Mouse (Mus musculus) kidney, embryonic 16.5 days (tissue): Measurements from ENCODE around the gene Klrg2. TPM values are rescaled to one million over a fixed set of nuclear protein-coding genes. Genes with fewer than 3 reads are reported as not detected.

Source experiments
- ATAC-seq: fragments of 200-750 bp; cut with Nextera tagmentation; 2 replicates; pipeline ENCODE4 v1.8.0; 2017; ENCODE audit warnings: moderate TSS enrichment; ENCODE audit not compliant: low FRiP score, low TSS enrichment
- H3K27ac ChIP-seq: fragments of 300-500 bp; sonication (generic); 2 replicates; pipeline ENCODE4 v1.5.1; 2014; ENCODE audit warnings: low read length
- H3K27me3 ChIP-seq: fragments of 300-500 bp; sonication (generic); 2 replicates; pipeline ENCODE4 v1.6.1; 2014; ENCODE audit warnings: low read length, control low read depth, mixed read lengths; ENCODE audit not compliant: insufficient read depth
- H3K36me3 ChIP-seq: fragments of 300-500 bp; sonication (generic); 2 replicates; pipeline ENCODE4 v1.6.1; 2014; ENCODE audit warnings: low read length, control low read depth, mixed read lengths; ENCODE audit not compliant: insufficient read depth
- H3K4me1 ChIP-seq: fragments of 300-500 bp; sonication (generic); 2 replicates; pipeline ENCODE4 v1.6.1; 2014; ENCODE audit warnings: low read length, control low read depth, mixed read lengths; ENCODE audit not compliant: insufficient read depth
- H3K4me2 ChIP-seq: fragments of 300-500 bp; sonication (generic); replicated peaks from 2 replicates; pipeline ENCODE4 v1.6.1; 2014; ENCODE audit warnings: low read depth, low read length
- H3K4me3 ChIP-seq: fragments of 300-500 bp; sonication (generic); 2 replicates; pipeline ENCODE4 v1.5.1; 2014; ENCODE audit warnings: mild to moderate bottlenecking, low read length
- H3K9ac ChIP-seq: fragments of 300-500 bp; sonication (generic); replicated peaks from 2 replicates; pipeline ENCODE4 v1.6.1; 2014; ENCODE audit warnings: low read length
- H3K9me3 ChIP-seq: fragments of 300-500 bp; sonication (generic); 2 replicates; pipeline ENCODE4 v1.6.1; 2016; ENCODE audit warnings: low read length, control low read depth
- WGBS: fragments of 180-500 bp; shearing (Covaris S2); extraction: QIAGEN DNeasy Blood & Tissue Kit; methylation state at CpG from one replicate; pipeline ENCODE4 v1.1.7; 2014; 5-methylcytosine and 5-hydroxymethylcytosine counted together
- polyA plus RNA-seq: library from polyadenylated mRNA; unstranded; fragments of >200 nt; fragmentation: Nextera tagmentation; extraction: Ambion mirVana; gene quantifications from 2 replicates; pipeline ENCODE4 v1.2.1, GENCODE M21; 2015

Klrg2 gene
- polyA plus RNA-seq, 1 experiment from 2014 or later, result 0.49 TPM

DNA sequence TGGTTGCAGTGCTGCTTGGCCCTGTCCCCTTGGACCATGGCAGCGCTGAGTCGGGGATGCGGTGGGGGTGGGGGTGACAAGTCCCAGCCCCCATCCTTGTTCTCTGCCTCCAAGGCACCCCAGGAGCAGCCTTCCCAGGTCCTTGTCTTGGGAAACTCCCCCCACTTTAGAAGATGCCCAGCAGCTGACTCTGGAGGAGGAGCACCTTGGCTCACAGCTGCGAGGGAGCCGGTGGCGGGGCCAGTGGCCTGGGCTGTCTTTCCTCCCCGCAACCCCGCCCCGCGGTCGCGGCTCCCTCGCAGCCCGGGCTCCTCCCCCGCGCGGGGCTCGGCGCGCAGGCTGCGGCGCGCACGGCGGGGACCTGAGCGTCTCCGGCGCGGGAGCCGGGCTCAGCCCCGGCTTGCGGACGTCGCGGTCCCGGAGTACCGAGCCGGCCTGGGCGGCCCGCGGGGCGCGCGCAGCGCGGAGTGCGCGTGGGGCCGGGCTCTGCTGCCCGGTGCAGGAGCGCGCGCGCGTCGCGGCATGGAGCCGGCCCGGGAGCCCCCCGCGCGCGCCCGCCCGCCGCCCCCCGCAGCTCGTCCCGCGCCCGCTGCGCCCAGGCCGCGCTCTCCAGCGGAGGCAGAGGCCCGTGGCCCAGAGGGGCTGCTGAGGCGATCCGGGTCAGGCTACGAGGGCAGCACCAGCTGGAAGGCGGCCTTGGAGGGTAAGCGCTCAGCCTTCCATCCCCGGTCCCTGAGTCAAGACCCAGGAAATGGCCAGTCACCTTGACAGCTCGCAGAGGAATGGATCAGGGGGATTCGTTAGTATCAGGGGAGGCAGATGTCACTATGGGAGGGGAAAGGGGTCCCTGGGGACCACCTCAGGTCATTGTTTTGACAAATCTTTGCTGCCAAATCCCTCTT lies 25.9 kb upstream of the Klrg2 start, which contains the start of gene Clec2l:
Gene Clec2l, plus strand, starts transcription at position 356 of the 902 bp plus-strand sequence.
- no peaks in the 10 kb centered on the region for H3K9me3 ChIP-seq
- no peaks in the 10 kb centered on the region for H3K36me3 ChIP-seq
- no peak within 1 kb of the TSS for H3K27ac ChIP-seq
- peak; percentile 85 for ATAC-seq
- peaks cover 23% of the 10 kb centered on the region for H3K27me3 ChIP-seq
- no peaks in the 10 kb centered on the region for H3K4me1 ChIP-seq
- H3K9ac ChIP-seq, result peak within 1 kb of the TSS; percentile 68
- WGBS, result under 1% methylated on average over 54 of the region's 84 CpGs
- H3K4me3 ChIP-seq, result peak within 1 kb of the TSS; percentile 61
- peak within 1 kb of the TSS; percentile 98 for H3K4me2 ChIP-seq

- ATAC-seq, result no peak
- H3K36me3 ChIP-seq, result no peaks in the 10 kb centered on the region
- H3K9ac ChIP-seq, result no peak overlapping the region
- H3K9me3 ChIP-seq, result no peaks in the 10 kb centered on the region
- H3K27me3 ChIP-seq, result peaks cover 23% of the 10 kb centered on the region
- H3K4me1 ChIP-seq, result no peaks in the 10 kb centered on the region
- WGBS, result 75% methylated on average over 4 of the region's 4 CpGs
- no peak overlapping the region for H3K27ac ChIP-seq
- H3K4me3 ChIP-seq, result no peak overlapping the region
- H3K4me2 ChIP-seq, result no peak overlapping the region
These were observed 24.6 kb upstream of the Klrg2 start for GRCm38 (mm10) chr6:38661626-38662025.

GRCm38 (mm10) chr6:38650263-38650937 lies 13.4 kb upstream of the Klrg2 start:
- Histone ChIP-seq H3K4me2 (no peak overlapping the region), H3K27me3 (no peaks in the 10 kb centered on the region), H3K27ac (no peak overlapping the region), H3K9ac (no peak overlapping the region), H3K36me3 (no peaks in the 10 kb centered on the region), H3K4me3 (no peak overlapping the region), H3K4me1 (no peaks in the 10 kb centered on the region), H3K9me3 (no peaks in the 10 kb centered on the region)
- 36% methylated on average over 14 of the region's 14 CpGs for WGBS
- ATAC-seq, result peak; percentile 69

GRCm38 (mm10) chr6:38649545-38649944 lies 12.5 kb upstream of the Klrg2 start:
- Histone ChIP-seq H3K4me3 (no peak overlapping the region), H3K4me2 (no peak overlapping the region), H3K27me3 (no peaks in the 10 kb centered on the region), H3K4me1 (no peaks in the 10 kb centered on the region), H3K36me3 (no peaks in the 10 kb centered on the region), H3K27ac (no peak overlapping the region), H3K9ac (no peak overlapping the region), H3K9me3 (no peaks in the 10 kb centered on the region)
- WGBS, result 77% methylated on average over 3 of the region's 3 CpGs
- ATAC-seq, result no peak

DNA sequence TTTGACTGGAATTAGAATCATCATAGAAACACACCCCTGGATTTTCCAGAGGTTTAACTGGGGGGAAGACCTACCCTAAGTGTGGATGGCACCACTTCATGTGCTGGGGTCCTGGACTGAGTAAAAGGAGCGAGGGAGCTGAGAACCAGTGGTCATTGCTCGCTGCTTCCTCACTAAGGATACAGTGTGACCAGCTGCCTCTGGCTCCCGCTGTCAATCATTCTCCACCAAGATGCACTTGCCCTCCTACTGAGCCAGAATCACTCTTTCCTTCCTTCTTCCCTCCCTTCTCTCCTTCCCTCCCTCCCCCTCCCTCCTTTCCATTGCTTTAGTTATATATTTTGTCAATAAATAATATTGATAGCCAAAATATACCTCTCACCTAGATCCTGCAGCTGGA lies 6.0 kb upstream of the Klrg2 start:
- Histone ChIP-seq H3K36me3 (no peaks in the 10 kb centered on the region), H3K4me2 (no peak overlapping the region), H3K9me3 (no peaks in the 10 kb centered on the region), H3K4me1 (no peaks in the 10 kb centered on the region), H3K27me3 (peaks cover 38% of the 10 kb centered on the region), H3K27ac (no peak overlapping the region), H3K4me3 (no peak overlapping the region), H3K9ac (no peak overlapping the region)
- no peak for ATAC-seq
- WGBS, result 69% methylated on average over 3 of the region's 3 CpGs

DNA sequence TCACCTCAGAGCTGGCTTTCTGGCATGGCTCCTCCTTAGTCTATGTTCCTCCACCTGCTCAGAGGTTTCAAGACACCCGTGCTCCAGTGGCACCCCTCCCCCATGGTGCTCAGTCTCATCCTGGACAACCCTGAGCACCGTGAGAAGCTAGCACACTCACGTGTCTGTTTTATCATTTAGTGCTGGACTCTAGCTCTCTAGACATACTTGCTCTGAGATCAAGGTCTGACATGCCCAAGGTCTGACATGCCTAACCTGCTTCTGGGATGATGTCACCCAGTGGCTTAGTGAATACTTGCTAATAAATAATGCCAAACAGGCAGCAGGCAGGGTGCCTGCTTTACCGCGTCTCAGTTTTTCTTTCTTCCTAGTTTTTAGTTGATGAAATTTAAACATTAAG lies 5.6 kb upstream of the Klrg2 start:
- Histone ChIP-seq H3K36me3 (no peaks in the 10 kb centered on the region), H3K4me2 (no peak overlapping the region), H3K4me3 (no peak overlapping the region), H3K9me3 (no peaks in the 10 kb centered on the region), H3K27ac (no peak overlapping the region), H3K4me1 (peaks cover under 1% of the 10 kb centered on the region; the same call in 1 of the 2 replicates), H3K27me3 (peaks cover 42% of the 10 kb centered on the region), H3K9ac (no peak overlapping the region)
- peak; percentile 51; the same call in 1 of the 2 replicates for ATAC-seq
- 49% methylated on average over 5 of the region's 5 CpGs for WGBS

GRCm38 (mm10) chr6:38641645-38642044 lies 4.6 kb upstream of the Klrg2 start:
- no peaks in the 10 kb centered on the region for H3K9me3 ChIP-seq
- ATAC-seq, result no peak
- no peak overlapping the region for H3K9ac ChIP-seq
- H3K4me1 ChIP-seq, result peaks cover 8% of the 10 kb centered on the region
- H3K4me3 ChIP-seq, result no peak overlapping the region
- H3K36me3 ChIP-seq, result no peaks in the 10 kb centered on the region
- H3K4me2 ChIP-seq, result no peak overlapping the region
- H3K27ac ChIP-seq, result no peak overlapping the region
- 53% methylated on average over 5 of the region's 5 CpGs for WGBS
- peaks cover 47% of the 10 kb centered on the region for H3K27me3 ChIP-seq

- H3K36me3 ChIP-seq, result no peaks in the 10 kb centered on the region
- H3K4me2 ChIP-seq, result no peak overlapping the region
- peaks cover 12% of the 10 kb centered on the region for H3K4me1 ChIP-seq
- no peak overlapping the region for H3K9ac ChIP-seq
- no peaks in the 10 kb centered on the region for H3K9me3 ChIP-seq
- no peak for ATAC-seq
- H3K27me3 ChIP-seq, result peaks cover 48% of the 10 kb centered on the region
- 66% methylated on average over 5 of the region's 5 CpGs for WGBS
- H3K4me3 ChIP-seq, result no peak overlapping the region
- H3K27ac ChIP-seq, result no peak overlapping the region
These were observed 4.2 kb upstream of the Klrg2 start for GRCm38 (mm10) chr6:38641228-38641627.

DNA sequence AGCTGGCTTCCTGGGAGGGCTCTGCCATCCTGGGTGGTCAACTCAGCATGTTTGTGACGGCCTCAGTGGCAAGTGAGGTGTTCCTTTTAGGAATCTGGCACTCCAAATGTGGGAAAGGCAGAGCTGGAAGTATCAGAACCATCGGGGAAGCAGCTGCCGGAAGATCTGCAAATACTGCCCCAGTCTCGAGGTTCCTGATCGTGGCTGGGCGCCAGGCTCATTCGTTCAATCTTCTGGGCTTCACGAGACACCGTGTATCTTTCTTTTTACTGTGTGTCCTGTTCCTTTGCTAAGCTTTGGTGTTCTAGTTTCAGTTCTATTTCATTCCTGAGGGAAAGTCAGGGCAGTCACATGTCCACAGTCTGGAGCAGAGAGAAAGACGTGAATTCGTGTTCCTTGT lies 3.4 kb upstream of the Klrg2 start:
- H3K4me3 ChIP-seq, result no peak overlapping the region
- H3K36me3 ChIP-seq, result no peaks in the 10 kb centered on the region
- H3K9me3 ChIP-seq, result no peaks in the 10 kb centered on the region
- H3K4me1 ChIP-seq, result peaks cover 18% of the 10 kb centered on the region
- no peak overlapping the region for H3K4me2 ChIP-seq
- H3K27me3 ChIP-seq, result peaks cover 56% of the 10 kb centered on the region
- ATAC-seq, result no peak
- H3K9ac ChIP-seq, result no peak overlapping the region
- no peak overlapping the region for H3K27ac ChIP-seq
- WGBS, result 71% methylated on average over 11 of the region's 11 CpGs
